Mouse (Mus musculus) heart, embryonic 11.5 days (tissue): ENCODE measurements around the gene Wdr13. TPM values are rescaled to one million over a fixed set of nuclear protein-coding genes. Genes with fewer than 3 reads are reported as not detected.

Source experiments
- ATAC-seq: fragments of 200-750 bp; cut with Nextera tagmentation; replicated peaks from 2 replicates; pipeline ENCODE4 v1.8.0; 2017; ENCODE audit warnings: moderate library complexity; ENCODE audit not compliant: insufficient number of reproducible peaks, low FRiP score, low TSS enrichment
- H3K27ac ChIP-seq: fragments of 300-500 bp; sonication (generic); 2 replicates; pipeline ENCODE4 v1.5.1; 2014; ENCODE audit warnings: mild to moderate bottlenecking, low read depth, low read length
- H3K27me3 ChIP-seq: fragments of 300-500 bp; sonication (generic); 2 replicates; pipeline ENCODE4 v1.6.1; 2014; ENCODE audit warnings: mild to moderate bottlenecking, low read length, mixed read lengths; ENCODE audit not compliant: control insufficient read depth, insufficient read depth
- H3K36me3 ChIP-seq: fragments of 300-500 bp; sonication (generic); 2 replicates; pipeline ENCODE4 v1.6.1; 2014; ENCODE audit warnings: mild to moderate bottlenecking, low read length, moderate library complexity, mixed read lengths; ENCODE audit not compliant: control insufficient read depth, insufficient read depth
- H3K4me1 ChIP-seq: fragments of 300-500 bp; sonication (generic); 2 replicates; pipeline ENCODE4 v1.6.1; 2014; ENCODE audit warnings: low read length; ENCODE audit not compliant: control insufficient read depth, insufficient read depth
- H3K4me2 ChIP-seq: fragments of 300-500 bp; sonication (generic); 2 replicates; pipeline ENCODE4 v1.6.1; 2014; ENCODE audit warnings: mild to moderate bottlenecking, moderate library complexity
- H3K4me3 ChIP-seq: fragments of 300-500 bp; sonication (generic); 2 replicates; pipeline ENCODE4 v1.5.1; 2014; ENCODE audit warnings: low read depth, low read length
- H3K9ac ChIP-seq: fragments of 300-500 bp; sonication (generic); 2 replicates; pipeline ENCODE4 v1.6.1; 2014; ENCODE audit warnings: mild to moderate bottlenecking, low read depth, low read length, moderate library complexity
- H3K9me3 ChIP-seq: fragments of 300-500 bp; sonication (generic); replicated peaks from 2 replicates; pipeline ENCODE4 v1.6.1; 2016; ENCODE audit warnings: low read length; ENCODE audit not compliant: control insufficient read depth
- WGBS: fragments of 180-500 bp; shearing (Covaris S2); extraction: QIAGEN DNeasy Blood & Tissue Kit; methylation state at CpG from one replicate; pipeline ENCODE4 v1.1.7; 2014; ENCODE audit not compliant: insufficient replicate concordance; 5-methylcytosine and 5-hydroxymethylcytosine counted together
- polyA plus RNA-seq: library from polyadenylated mRNA; unstranded; fragments of >200 nt; fragmentation: Nextera tagmentation; extraction: Ambion mirVana; gene quantifications from 2 replicates; pipeline ENCODE4 v1.2.1, GENCODE M21; 2014

Wdr13 gene
- polyA plus RNA-seq, 1 experiment from 2014 or later: 22.6 TPM

- Histone ChIP-seq H3K36me3 (no peaks in the 10 kb centered on the region), H3K4me2 (no peak overlapping the region), H3K27me3 (no peaks in the 10 kb centered on the region), H3K9ac (no peak overlapping the region), H3K4me1 (no peaks in the 10 kb centered on the region), H3K4me3 (no peak overlapping the region), H3K9me3 (no peaks in the 10 kb centered on the region), H3K27ac (no peak overlapping the region)
- ATAC-seq: no peak
- 77% methylated on average over 5 of the region's 5 CpGs for WGBS
Measured at GRCm38 (mm10) chrX:8163076-8163475, 30.4 kb upstream of the Wdr13 start.

- peaks cover 5% of the 10 kb centered on the region; the same call in 1 of the 2 replicates for H3K36me3 ChIP-seq
- peak; percentile 90 for ATAC-seq
- H3K9me3 ChIP-seq: no peaks in the 10 kb centered on the region
- 18% methylated on average over 65 of the region's 65 CpGs for WGBS
- H3K4me1 ChIP-seq: peaks cover 5% of the 10 kb centered on the region; the same call in 1 of the 2 replicates
- H3K9ac ChIP-seq: peak within 1 kb of the TSS; percentile 87
- peak within 1 kb of the TSS; percentile 67 for H3K4me3 ChIP-seq
- no peaks in the 10 kb centered on the region for H3K27me3 ChIP-seq
- peak within 1 kb of the TSS; percentile 74 for H3K4me2 ChIP-seq
- H3K27ac ChIP-seq: peak within 1 kb of the TSS; percentile 98
Measured at GRCm38 (mm10) chrX:8145153-8145991, 12.7 kb upstream of the Wdr13 start, which contains the start of gene Rbm3. TSS of gene Rbm3 (minus strand) at chrX:8145880.

GRCm38 (mm10) chrX:8143750-8144149 lies 11.1 kb upstream of the Wdr13 start:
- H3K9me3 ChIP-seq: no peaks in the 10 kb centered on the region
- H3K4me2 ChIP-seq: peak overlapping the region; percentile 74
- peak overlapping the region; percentile 87; the same call in 1 of the 2 replicates for H3K9ac ChIP-seq
- H3K36me3 ChIP-seq: peaks cover 5% of the 10 kb centered on the region; the same call in 1 of the 2 replicates
- WGBS: 80% methylated on average over 7 of the region's 7 CpGs
- peak overlapping the region; percentile 67 for H3K4me3 ChIP-seq
- H3K27me3 ChIP-seq: no peaks in the 10 kb centered on the region
- no peak for ATAC-seq
- H3K27ac ChIP-seq: 0 out of 2 replicates have a peak overlapping the region, but pooled peaks have one; percentile 15
- H3K4me1 ChIP-seq: peaks cover 5% of the 10 kb centered on the region; the same call in 1 of the 2 replicates

- no peak overlapping the region for H3K4me2 ChIP-seq
- no peaks in the 10 kb centered on the region for H3K9me3 ChIP-seq
- H3K9ac ChIP-seq: no peak overlapping the region
- WGBS: 72% methylated on average over 7 of the region's 7 CpGs
- no peaks in the 10 kb centered on the region for H3K27me3 ChIP-seq
- no peak overlapping the region for H3K27ac ChIP-seq
- H3K36me3 ChIP-seq: peaks cover 5% of the 10 kb centered on the region; the same call in 1 of the 2 replicates
- no peak for ATAC-seq
- H3K4me1 ChIP-seq: peaks cover 5% of the 10 kb centered on the region; the same call in 1 of the 2 replicates
- no peak overlapping the region for H3K4me3 ChIP-seq
Measured at GRCm38 (mm10) chrX:8142948-8143347, 10.3 kb upstream of the Wdr13 start.

GRCm38 (mm10) chrX:8141058-8141457 lies 8.4 kb upstream of the Wdr13 start:
- H3K36me3 ChIP-seq: peaks cover 5% of the 10 kb centered on the region; the same call in 1 of the 2 replicates
- peaks cover 5% of the 10 kb centered on the region; the same call in 1 of the 2 replicates for H3K4me1 ChIP-seq
- H3K9me3 ChIP-seq: no peaks in the 10 kb centered on the region
- no peak for ATAC-seq
- no peak overlapping the region for H3K4me3 ChIP-seq
- H3K27ac ChIP-seq: no peak overlapping the region
- no peaks in the 10 kb centered on the region for H3K27me3 ChIP-seq
- no peak overlapping the region for H3K4me2 ChIP-seq
- 76% methylated on average over 3 of the region's 3 CpGs for WGBS
- H3K9ac ChIP-seq: no peak overlapping the region

- Histone ChIP-seq H3K4me2 (no peak overlapping the region), H3K9ac (no peak overlapping the region), H3K9me3 (no peaks in the 10 kb centered on the region), H3K4me3 (no peak overlapping the region), H3K4me1 (peaks cover 5% of the 10 kb centered on the region; the same call in 1 of the 2 replicates), H3K27me3 (no peaks in the 10 kb centered on the region), H3K27ac (no peak overlapping the region), H3K36me3 (peaks cover 5% of the 10 kb centered on the region; the same call in 1 of the 2 replicates)
- no peak for ATAC-seq
- 88% methylated on average over 2 of the region's 2 CpGs for WGBS
Measured at GRCm38 (mm10) chrX:8140446-8140845, 7.8 kb upstream of the Wdr13 start.

- ATAC-seq: no peak
- Histone ChIP-seq H3K36me3 (peaks cover 5% of the 10 kb centered on the region; the same call in 1 of the 2 replicates), H3K27ac (no peak overlapping the region), H3K4me2 (no peak overlapping the region), H3K9me3 (no peaks in the 10 kb centered on the region), H3K4me3 (no peak overlapping the region), H3K9ac (no peak overlapping the region), H3K27me3 (no peaks in the 10 kb centered on the region), H3K4me1 (peaks cover 5% of the 10 kb centered on the region; the same call in 1 of the 2 replicates)
- whole genome bisulfite sequencing: 73% methylated on average over 1 of the region's 1 CpGs
Measured at GRCm38 (mm10) chrX:8139480-8139879, 6.8 kb upstream of the Wdr13 start.

GRCm38 (mm10) chrX:8135886-8136285 lies 3.2 kb upstream of the Wdr13 start:
- H3K4me2 ChIP-seq: no peak overlapping the region
- no peak overlapping the region for H3K9ac ChIP-seq
- H3K27ac ChIP-seq: no peak overlapping the region
- no peaks in the 10 kb centered on the region for H3K36me3 ChIP-seq
- 0 out of 2 replicates have a peak, but pooled peaks cover 2% of the 10 kb centered on the region for H3K4me1 ChIP-seq
- no peak overlapping the region for H3K4me3 ChIP-seq
- no peaks in the 10 kb centered on the region for H3K27me3 ChIP-seq
- WGBS: 59% methylated on average over 2 of the region's 2 CpGs
- H3K9me3 ChIP-seq: no peaks in the 10 kb centered on the region
- ATAC-seq: no peak
